Mouse (Mus musculus) urinary bladder, postnatal 10 days (tissue): ENCODE results near the gene Pde10a.

Source experiments
- DNase-seq: peaks from one replicate; pipeline ENCODE4 v3.0.0; 2022; ENCODE audit warnings: low spot score

Gene Pde10a

DNA sequence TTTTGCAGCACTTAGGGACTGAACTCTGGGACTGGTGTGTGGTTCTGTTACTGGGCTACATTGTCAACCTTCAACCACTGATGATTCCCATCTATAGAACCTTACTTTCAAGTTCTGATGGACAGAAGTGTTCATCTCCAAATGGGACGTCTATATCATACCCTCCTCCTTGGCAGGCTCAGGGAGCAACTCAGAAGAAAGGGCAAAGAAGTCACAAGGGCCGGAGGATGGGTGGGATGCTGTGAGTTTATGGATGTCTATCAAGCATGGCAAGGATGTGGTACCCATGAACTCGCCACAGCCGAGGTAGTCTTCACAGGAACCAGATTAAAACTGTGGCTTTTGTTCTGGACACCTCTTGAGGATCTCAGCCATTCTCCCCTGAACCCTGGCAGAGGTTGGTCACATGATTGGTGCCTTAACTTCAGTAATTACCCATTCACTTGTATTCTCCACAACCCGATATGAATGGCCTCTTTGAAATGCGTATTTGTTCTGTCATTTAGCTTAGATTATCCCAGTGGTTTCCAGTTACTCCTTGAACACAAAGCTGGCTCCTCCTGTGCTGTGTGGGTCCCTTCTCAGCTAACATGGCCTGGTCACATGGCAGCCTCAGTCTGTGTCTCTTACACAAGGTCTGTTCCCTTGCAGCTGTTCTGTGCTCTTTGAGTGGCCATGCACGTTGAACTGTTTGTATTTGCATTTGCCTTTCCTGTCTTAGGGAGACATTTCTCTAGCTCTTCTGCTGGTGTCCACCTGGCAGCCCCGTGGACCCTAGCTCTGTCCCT, 510.6 kb downstream of the Pde10a start:
- no peak for DNase-seq
